Mouse (Mus musculus) embryonic facial prominence, embryonic 10.5 days (tissue): ENCODE data around the gene Ebi3. TPM values are rescaled to one million over a fixed set of nuclear protein-coding genes. Genes with fewer than 3 reads are reported as not detected.

ENCODE experiments used
- DNase-seq: peaks from one replicate; pipeline ENCODE4 v3.0.0-alpha.2; 2017; ENCODE audit warnings: low spot score
- H3K27ac ChIP-seq: fragments of 300-500 bp; sonication (generic); replicated peaks from 2 replicates; pipeline ENCODE4 v1.5.1; 2016; ENCODE audit warnings: mild to moderate bottlenecking
- H3K27me3 ChIP-seq: fragments of 300-500 bp; sonication (generic); replicated peaks from 2 replicates; pipeline ENCODE4 v1.6.1; 2016; ENCODE audit warnings: low read depth, mild to moderate bottlenecking; ENCODE audit not compliant: poor library complexity, severe bottlenecking
- H3K36me3 ChIP-seq: fragments of 300-500 bp; sonication (generic); replicated peaks from 2 replicates; pipeline ENCODE4 v1.6.1; 2016; ENCODE audit warnings: mild to moderate bottlenecking, moderate library complexity
- H3K4me1 ChIP-seq: fragments of 300-500 bp; sonication (generic); 2 replicates; pipeline ENCODE4 v1.6.1; 2016
- H3K4me3 ChIP-seq: fragments of 300-500 bp; sonication (generic); 2 replicates; pipeline ENCODE4 v1.5.1; 2016; ENCODE audit warnings: mild to moderate bottlenecking, moderate library complexity
- H3K9me3 ChIP-seq: fragments of 300-500 bp; sonication (generic); 2 replicates; pipeline ENCODE4 v1.6.1; 2016; ENCODE audit warnings: mild to moderate bottlenecking
- WGBS: fragments of 180-500 bp; shearing (Covaris S2); methylation state at CpG from one replicate; pipeline ENCODE4 v1.1.7; 2016; 5-methylcytosine and 5-hydroxymethylcytosine counted together
- polyA plus RNA-seq: library from polyadenylated mRNA; unstranded; fragments of >200 nt; fragmentation: Nextera tagmentation; extraction: Ambion mirVana; gene quantifications from 2 replicates; pipeline ENCODE4 v1.2.1, GENCODE M21; 2016

Ebi3 gene
- polyA plus RNA-seq, 1 experiment from 2014 or later: 1.4 TPM

GRCm38 (mm10) chr17:55960791-55961190 lies 8.4 kb downstream of the Ebi3 start:
- no peak overlapping the region for H3K27ac ChIP-seq
- no peaks in the 10 kb centered on the region for H3K27me3 ChIP-seq
- no peak overlapping the region for H3K4me3 ChIP-seq
- peaks cover 51% of the 10 kb centered on the region for H3K36me3 ChIP-seq
- H3K9me3 ChIP-seq: no peaks in the 10 kb centered on the region
- H3K4me1 ChIP-seq: peaks cover 32% of the 10 kb centered on the region
- no peak for DNase-seq

DNA sequence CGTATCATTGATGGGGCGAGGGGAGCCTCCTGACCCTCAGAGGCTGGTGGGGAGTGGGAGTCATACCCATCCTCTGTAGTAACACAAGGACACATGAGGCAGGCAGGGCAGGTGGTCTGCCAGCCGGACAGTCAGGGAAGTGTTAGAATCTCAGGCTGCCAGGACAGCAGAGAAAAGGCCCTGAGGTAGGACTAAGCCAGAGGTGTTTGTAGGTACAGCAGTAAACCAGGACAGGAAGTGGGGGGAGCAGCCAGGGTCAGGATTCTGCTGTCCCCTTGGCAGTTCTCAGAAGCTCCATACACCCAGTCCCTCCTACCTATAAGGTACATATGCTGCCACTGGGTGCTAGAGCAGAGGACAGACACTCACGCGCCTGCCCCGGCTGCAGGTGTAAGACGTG lies 9.2 kb downstream of the Ebi3 start:
- Histone ChIP-seq H3K36me3 (peaks cover 59% of the 10 kb centered on the region), H3K4me3 (no peak overlapping the region), H3K4me1 (peaks cover 24% of the 10 kb centered on the region), H3K9me3 (no peaks in the 10 kb centered on the region), H3K27me3 (no peaks in the 10 kb centered on the region), H3K27ac (no peak overlapping the region)
- DNase-seq: no peak
- WGBS: 96% methylated on average over 7 of the region's 7 CpGs

GRCm38 (mm10) chr17:55963171-55963570 lies 10.7 kb downstream of the Ebi3 start:
- peak; percentile 8 for DNase-seq
- 88% methylated on average over 14 of the region's 14 CpGs for WGBS
- Histone ChIP-seq H3K27me3 (no peaks in the 10 kb centered on the region), H3K9me3 (no peaks in the 10 kb centered on the region), H3K27ac (no peak overlapping the region), H3K4me1 (peaks cover 19% of the 10 kb centered on the region), H3K4me3 (0 out of 2 replicates have a peak overlapping the region, but pooled peaks have one; percentile 2), H3K36me3 (peaks cover 75% of the 10 kb centered on the region)

GRCm38 (mm10) chr17:55964496-55964895 lies 12.1 kb downstream of the Ebi3 start:
- Histone ChIP-seq H3K27me3 (peaks cover 6% of the 10 kb centered on the region; the same call in 1 of the 2 replicates), H3K4me3 (no peak overlapping the region), H3K27ac (no peak overlapping the region), H3K4me1 (peaks cover 26% of the 10 kb centered on the region), H3K36me3 (peaks cover 81% of the 10 kb centered on the region), H3K9me3 (no peaks in the 10 kb centered on the region)
- DNase-seq: no peak
- WGBS: 94% methylated on average over 10 of the region's 10 CpGs

- no peak overlapping the region for H3K4me3 ChIP-seq
- peaks cover 26% of the 10 kb centered on the region for H3K4me1 ChIP-seq
- peaks cover 11% of the 10 kb centered on the region; the same call in 1 of the 2 replicates for H3K27me3 ChIP-seq
- WGBS: 84% methylated on average over 9 of the region's 9 CpGs
- no peak for DNase-seq
- peaks cover 81% of the 10 kb centered on the region for H3K36me3 ChIP-seq
- H3K9me3 ChIP-seq: no peaks in the 10 kb centered on the region
- H3K27ac ChIP-seq: no peak overlapping the region
These were observed 12.6 kb downstream of the Ebi3 start for GRCm38 (mm10) chr17:55964996-55965395.

- H3K36me3 ChIP-seq: peaks cover 64% of the 10 kb centered on the region
- 88% methylated on average over 4 of the region's 4 CpGs for WGBS
These were observed 14.7 kb downstream of the Ebi3 start for GRCm38 (mm10) chr17:55967186-55967585.

DNA sequence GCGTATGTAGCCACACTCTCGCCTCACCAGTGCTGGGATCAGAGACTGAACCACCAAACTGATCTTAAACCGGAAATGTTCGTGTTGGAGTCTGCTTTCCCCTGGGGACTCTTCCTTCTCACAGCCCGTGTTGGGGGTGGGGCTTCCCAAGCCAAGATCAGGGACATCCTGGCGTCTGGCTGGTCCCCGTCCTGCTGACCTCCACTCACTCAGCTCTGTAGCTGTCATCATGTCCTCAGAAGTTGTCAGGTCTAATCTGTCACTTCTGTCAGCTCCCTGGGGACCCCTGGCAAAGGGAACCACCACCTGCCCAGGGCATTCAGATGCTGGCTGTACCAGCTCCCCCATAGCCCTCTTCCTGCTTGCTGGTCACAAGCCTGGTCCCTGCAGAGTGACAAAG lies 15.8 kb downstream of the Ebi3 start:
- Histone ChIP-seq H3K27ac (no peak overlapping the region), H3K9me3 (no peaks in the 10 kb centered on the region), H3K4me1 (peaks cover 42% of the 10 kb centered on the region), H3K36me3 (peaks cover 64% of the 10 kb centered on the region), H3K4me3 (no peak overlapping the region), H3K27me3 (peaks cover 32% of the 10 kb centered on the region)
- DNase-seq: no peak
- 55% methylated on average over 7 of the region's 7 CpGs for WGBS

More at GRCm38 (mm10) chr17:55967186-55967585, 14.7 kb downstream of the Ebi3 start:
- no peaks in the 10 kb centered on the region for H3K9me3 ChIP-seq
- H3K27me3 ChIP-seq: peaks cover 24% of the 10 kb centered on the region
- H3K4me1 ChIP-seq: peaks cover 42% of the 10 kb centered on the region
- no peak for DNase-seq
- H3K27ac ChIP-seq: no peak overlapping the region
- no peak overlapping the region for H3K4me3 ChIP-seq

- peaks cover 61% of the 10 kb centered on the region for H3K36me3 ChIP-seq
- H3K27ac ChIP-seq: peak overlapping the region; percentile 88
- peak; percentile 53 for DNase-seq
- 44% methylated on average over 14 of the region's 14 CpGs for whole genome bisulfite sequencing
- H3K27me3 ChIP-seq: peaks cover 32% of the 10 kb centered on the region
- no peaks in the 10 kb centered on the region for H3K9me3 ChIP-seq
- H3K4me1 ChIP-seq: peaks cover 42% of the 10 kb centered on the region
- peak overlapping the region; percentile 69 for H3K4me3 ChIP-seq
These were observed 17.1 kb downstream of the Ebi3 start for GRCm38 (mm10) chr17:55969560-55969959.

DNA sequence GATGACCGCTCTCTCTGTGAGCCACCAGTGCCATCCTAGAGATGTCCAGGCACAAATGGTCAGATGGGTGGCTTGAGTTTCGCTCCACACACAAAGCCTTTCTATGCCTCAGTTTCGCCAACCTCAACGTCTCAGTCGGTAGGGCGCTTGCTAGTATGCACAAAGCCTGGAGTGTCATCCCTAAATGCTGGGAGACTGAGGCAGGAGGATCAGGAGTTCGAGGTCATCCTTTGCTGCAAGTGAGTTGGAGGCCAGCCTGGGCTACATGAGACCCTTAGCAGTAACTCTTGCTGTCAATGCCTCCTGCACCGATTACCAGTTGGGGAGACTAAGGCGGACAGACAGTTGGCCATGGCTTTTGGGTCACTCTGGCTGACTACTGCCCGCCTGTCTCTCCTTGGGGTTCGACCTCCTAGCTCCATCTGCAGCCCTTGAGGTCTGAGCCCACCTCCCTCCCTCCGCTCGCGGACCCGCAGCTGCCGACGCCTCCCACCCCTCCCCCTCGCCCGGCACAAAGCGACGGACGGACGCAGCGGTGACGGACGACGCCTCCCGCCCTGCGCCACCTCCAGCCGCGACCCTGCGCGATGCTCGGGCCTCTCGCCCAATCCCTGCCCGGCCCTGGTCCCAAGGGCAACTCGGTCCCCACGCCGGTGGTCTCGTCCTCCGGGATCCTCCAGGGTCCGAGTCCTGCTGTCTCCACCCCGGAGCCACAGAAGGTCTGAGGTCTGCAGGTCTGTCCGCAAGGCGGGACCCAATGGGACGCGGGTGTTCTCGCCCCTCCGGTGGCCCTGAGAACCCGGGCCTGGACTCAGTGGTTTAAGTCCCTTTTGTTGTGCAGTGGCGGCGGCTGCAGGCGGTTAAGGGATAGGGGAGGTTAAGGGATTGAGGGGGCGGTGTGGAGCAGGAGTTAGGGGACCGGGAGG lies 17.8 kb downstream of the Ebi3 start, which contains the start of gene Shd:
Gene Shd (plus strand): TSS at position 502 of the 926 bp plus-strand sequence.
- peaks cover 55% of the 10 kb centered on the region for H3K36me3 ChIP-seq
- peak; percentile 86 for DNase-seq

DNA sequence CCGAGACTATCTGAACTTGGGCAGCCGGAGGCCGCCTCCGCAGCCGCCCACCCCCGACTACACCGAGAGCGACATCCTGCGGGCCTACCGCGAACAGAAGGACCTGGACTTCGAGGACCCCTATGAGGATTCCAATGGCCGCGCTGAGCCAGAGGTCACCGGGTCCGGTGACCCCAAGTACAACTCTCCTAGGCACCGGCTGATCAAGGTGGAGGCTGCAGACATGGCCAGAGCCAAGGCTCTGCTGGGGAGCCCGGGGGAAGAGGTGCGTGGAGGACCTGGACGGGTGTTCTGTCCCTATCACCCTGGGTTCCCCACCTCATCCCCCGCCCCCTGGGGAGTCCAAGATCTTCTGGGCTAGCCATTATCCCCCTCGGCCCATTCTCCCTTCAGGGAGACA lies 19.0 kb downstream of the Ebi3 start:
- DNase-seq: no peak
- Histone ChIP-seq H3K27ac (peak overlapping the region; percentile 88), H3K4me3 (peak overlapping the region; percentile 69), H3K27me3 (peaks cover 32% of the 10 kb centered on the region), H3K4me1 (peaks cover 47% of the 10 kb centered on the region), H3K36me3 (peaks cover 43% of the 10 kb centered on the region), H3K9me3 (no peaks in the 10 kb centered on the region)
- WGBS: 23% methylated on average over 22 of the region's 22 CpGs

More for the DNA sequence above, 17.8 kb downstream of the Ebi3 start, which contains the start of gene Shd:
- H3K9me3 ChIP-seq: no peaks in the 10 kb centered on the region
- H3K27me3 ChIP-seq: peaks cover 32% of the 10 kb centered on the region
- H3K4me1 ChIP-seq: peaks cover 42% of the 10 kb centered on the region
- H3K27ac ChIP-seq: peak within 1 kb of the TSS; percentile 88
- WGBS: 8% methylated on average over 55 of the region's 55 CpGs
- H3K4me3 ChIP-seq: peak within 1 kb of the TSS; percentile 69

- peaks cover 19% of the 10 kb centered on the region for H3K36me3 ChIP-seq
- H3K27ac ChIP-seq: peak overlapping the region; percentile 58; the same call in 1 of the 2 replicates
- H3K27me3 ChIP-seq: peaks cover 14% of the 10 kb centered on the region
- DNase-seq: peak; percentile 84
- peaks cover 22% of the 10 kb centered on the region for H3K4me1 ChIP-seq
- WGBS: 17% methylated on average over 13 of the region's 13 CpGs
- H3K4me3 ChIP-seq: no peak overlapping the region
- H3K9me3 ChIP-seq: no peaks in the 10 kb centered on the region
These were observed 23.9 kb downstream of the Ebi3 start for GRCm38 (mm10) chr17:55976255-55976862.

DNA sequence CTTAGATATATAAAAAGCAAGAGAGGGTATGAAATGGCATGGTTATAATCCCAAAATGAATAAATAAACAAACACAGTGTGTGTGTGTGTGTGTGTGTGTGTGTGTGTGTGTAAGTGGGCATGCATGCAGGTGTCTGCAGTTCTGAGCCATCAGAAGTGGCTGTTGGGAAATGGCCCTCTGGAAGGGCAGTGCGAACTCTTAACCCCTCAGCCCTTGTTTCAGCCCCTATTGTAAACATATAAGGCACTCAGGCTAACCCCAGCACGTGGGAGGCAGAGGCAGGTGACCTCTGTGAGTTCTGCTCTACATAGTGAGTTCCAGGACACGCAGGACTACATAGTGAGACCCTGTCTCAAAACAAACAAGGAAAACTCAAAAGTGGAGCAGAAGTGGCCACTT lies 24.9 kb downstream of the Ebi3 start:
- H3K27me3 ChIP-seq: peaks cover 8% of the 10 kb centered on the region; the same call in 1 of the 2 replicates
- peaks cover 19% of the 10 kb centered on the region for H3K36me3 ChIP-seq
- no peaks in the 10 kb centered on the region for H3K9me3 ChIP-seq
- no peak overlapping the region for H3K4me3 ChIP-seq
- DNase-seq: no peak
- H3K4me1 ChIP-seq: peaks cover 17% of the 10 kb centered on the region
- WGBS: 58% methylated on average over 3 of the region's 3 CpGs
- H3K27ac ChIP-seq: 0 out of 2 replicates have a peak overlapping the region, but pooled peaks have one; percentile 58
